Mouse (Mus musculus) embryonic facial prominence, embryonic 11.5 days (tissue): ENCODE data around the gene Aktip. TPM values are rescaled to one million over a fixed set of nuclear protein-coding genes. Genes with fewer than 3 reads are reported as not detected.

Source experiments
- ATAC-seq: fragments of 200-750 bp; cut with Nextera tagmentation; replicated peaks from 2 replicates; pipeline ENCODE4 v1.8.0; 2017; ENCODE audit warnings: low read depth; ENCODE audit not compliant: insufficient number of reproducible peaks, low FRiP score, low TSS enrichment
- DNase-seq: peaks from one replicate; pipeline ENCODE4 v3.0.0-alpha.2; 2015; ENCODE audit warnings: low spot score
- H3K27ac ChIP-seq: fragments of 300-500 bp; sonication (generic); replicated peaks from 2 replicates; pipeline ENCODE4 v1.5.1; 2014; ENCODE audit warnings: mild to moderate bottlenecking, low read depth, low read length, control low read depth
- H3K27me3 ChIP-seq: fragments of 300-500 bp; sonication (generic); 2 replicates; pipeline ENCODE4 v1.6.1; 2014; ENCODE audit warnings: mild to moderate bottlenecking, low read length, moderate library complexity, mixed read lengths; ENCODE audit not compliant: control insufficient read depth, insufficient read depth
- H3K36me3 ChIP-seq: fragments of 300-500 bp; sonication (generic); replicated peaks from 2 replicates; pipeline ENCODE4 v1.6.1; 2014; ENCODE audit warnings: low read depth, mild to moderate bottlenecking, low read length, moderate library complexity, mixed read lengths; ENCODE audit not compliant: control insufficient read depth, insufficient read depth
- H3K4me1 ChIP-seq: fragments of 300-500 bp; sonication (generic); 2 replicates; pipeline ENCODE4 v1.6.1; 2014; ENCODE audit warnings: low read length, mixed read lengths; ENCODE audit not compliant: control insufficient read depth, insufficient read depth
- H3K4me2 ChIP-seq: fragments of 300-500 bp; sonication (generic); 2 replicates; pipeline ENCODE4 v1.6.1; 2014; ENCODE audit warnings: low read depth, mild to moderate bottlenecking, control low read depth, low read length, moderate library complexity
- H3K4me3 ChIP-seq: fragments of 300-500 bp; sonication (generic); 2 replicates; pipeline ENCODE4 v1.5.1; 2014; ENCODE audit warnings: low read depth, low read length, control low read depth
- H3K9ac ChIP-seq: fragments of 300-500 bp; sonication (generic); replicated peaks from 2 replicates; pipeline ENCODE4 v1.6.1; 2014; ENCODE audit warnings: mild to moderate bottlenecking, control low read depth, low read length
- H3K9me3 ChIP-seq: fragments of 300-500 bp; sonication (generic); replicated peaks from 2 replicates; pipeline ENCODE4 v1.6.1; 2016; ENCODE audit warnings: mild to moderate bottlenecking, low read length, inconsistent platforms, mixed read lengths; ENCODE audit not compliant: control insufficient read depth
- WGBS: fragments of 180-500 bp; shearing (Covaris S2); extraction: QIAGEN DNeasy Blood & Tissue Kit; methylation state at CpG from one replicate; pipeline ENCODE4 v1.1.7; 2014; 5-methylcytosine and 5-hydroxymethylcytosine counted together
- polyA plus RNA-seq: library from polyadenylated mRNA; unstranded; fragments of >200 nt; fragmentation: Nextera tagmentation; extraction: Ambion mirVana; gene quantifications from 2 replicates; pipeline ENCODE4 v1.2.1, GENCODE M21; 2014

Aktip gene
- polyA plus RNA-seq, 1 experiment from 2014 or later = 64.9 TPM

GRCm38 (mm10) chr8:91065179-91065578 lies 134.6 kb downstream of the Aktip start:
- Histone ChIP-seq H3K4me2 (no peak overlapping the region), H3K4me1 (no peaks in the 10 kb centered on the region), H3K27me3 (no peaks in the 10 kb centered on the region), H3K9me3 (no peaks in the 10 kb centered on the region), H3K9ac (no peak overlapping the region), H3K27ac (no peak overlapping the region), H3K4me3 (no peak overlapping the region), H3K36me3 (no peaks in the 10 kb centered on the region)
- ATAC-seq (no peak), DNase-seq (no peak)
- WGBS = 75% methylated on average over 4 of the region's 4 CpGs

Other genes with a start within 250 kb of the Aktip start
- gene Rbl2, start 129.9 kb downstream of the Aktip start, polyA plus RNA-seq = 11.1 and 11.8 TPM in 2 replicates
- 10.6 and 16.5 TPM in 2 replicates for gene Rpgrip1l, start 113.3 kb upstream of the Aktip start, polyA plus RNA-seq
- gene Fto, start 113.5 kb upstream of the Aktip start, polyA plus RNA-seq = 94.8 and 99.8 TPM in 2 replicates